Mouse (Mus musculus) stomach, postnatal 0 days (tissue): ENCODE measurements around the gene Dock8. TPM values are rescaled to one million over a fixed set of nuclear protein-coding genes. Genes with fewer than 3 reads are reported as not detected.

Experiments
- ATAC-seq: fragments of 200-750 bp; cut with Nextera tagmentation; 2 replicates; pipeline ENCODE4 v1.8.0; 2017; ENCODE audit not compliant: low FRiP score, low TSS enrichment
- DNase-seq: peaks from one replicate; pipeline ENCODE4 v3.0.0-alpha.2; 2016; ENCODE audit warnings: low spot score
- H3K27ac ChIP-seq: fragments of 300-500 bp; sonication (generic); replicated peaks from 2 replicates; pipeline ENCODE4 v1.5.1; 2014; ENCODE audit warnings: mild to moderate bottlenecking, control low read depth
- H3K27me3 ChIP-seq: fragments of 300-500 bp; sonication (generic); 2 replicates; pipeline ENCODE4 v1.6.1; 2014; ENCODE audit warnings: low read length; ENCODE audit not compliant: control insufficient read depth, insufficient read depth
- H3K36me3 ChIP-seq: fragments of 300-500 bp; sonication (generic); 2 replicates; pipeline ENCODE4 v1.6.1; 2014; ENCODE audit warnings: low read length, mixed read lengths; ENCODE audit not compliant: control insufficient read depth, insufficient read depth
- H3K4me1 ChIP-seq: fragments of 300-500 bp; sonication (generic); replicated peaks from 2 replicates; pipeline ENCODE4 v1.6.1; 2014; ENCODE audit warnings: antibody characterized with exemption; ENCODE audit not compliant: control insufficient read depth, insufficient read depth
- H3K4me2 ChIP-seq: fragments of 300-500 bp; sonication (generic); replicated peaks from 2 replicates; pipeline ENCODE4 v1.6.1; 2014; ENCODE audit warnings: low read depth, mild to moderate bottlenecking, control low read depth, moderate library complexity
- H3K4me3 ChIP-seq: fragments of 300-500 bp; sonication (generic); 2 replicates; pipeline ENCODE4 v1.5.1; 2014; ENCODE audit warnings: low read depth, low read length, control low read depth
- H3K9ac ChIP-seq: fragments of 300-500 bp; sonication (generic); 2 replicates; pipeline ENCODE4 v1.6.1; 2014; ENCODE audit warnings: mild to moderate bottlenecking, low read length, control low read depth, mixed read lengths
- H3K9me3 ChIP-seq: fragments of 300-500 bp; sonication (generic); 2 replicates; pipeline ENCODE4 v1.6.1; 2016; ENCODE audit warnings: low read length; ENCODE audit not compliant: control insufficient read depth
- CTCF ChIP-seq: IDR thresholded peaks from 2 replicates; pipeline ENCODE4 v1.5.1; 2016; ENCODE audit warnings: antibody characterized with exemption, low read depth, mild to moderate bottlenecking, moderate library complexity
- EP300 ChIP-seq: optimal IDR thresholded peaks from 2 replicates; pipeline ENCODE3; 2016; ENCODE audit warnings: antibody characterized with exemption
- WGBS: fragments of 180-500 bp; shearing (Covaris S2); extraction: QIAGEN DNeasy Blood & Tissue Kit; methylation state at CpG from one replicate; pipeline ENCODE4 v1.1.7; 2014; 5-methylcytosine and 5-hydroxymethylcytosine counted together
- polyA plus RNA-seq: library from polyadenylated mRNA; unstranded; fragments of >200 nt; fragmentation: Nextera tagmentation; extraction: Ambion mirVana; gene quantifications from 2 replicates; pipeline ENCODE4 v1.2.1, GENCODE M21; 2015

Gene Dock8
- polyA plus RNA-seq, 1 experiment from 2014 or later = 3.4 TPM

- no peaks in the 10 kb centered on the region for H3K9me3 ChIP-seq
- no peaks in the 10 kb centered on the region for H3K4me1 ChIP-seq
- DNase-seq = no peak
- WGBS = 61% methylated on average over 9 of the region's 9 CpGs
- no peak for ATAC-seq
- no peak overlapping the region for H3K9ac ChIP-seq
- H3K36me3 ChIP-seq = no peaks in the 10 kb centered on the region
- no peak overlapping the region for H3K27ac ChIP-seq
- TF ChIP-seq EP300 (no peak), CTCF (no peak)
- H3K4me3 ChIP-seq = no peak overlapping the region
- H3K4me2 ChIP-seq = no peak overlapping the region
- H3K27me3 ChIP-seq = no peaks in the 10 kb centered on the region
These were observed 167.1 kb downstream of the Dock8 start for GRCm38 (mm10) chr19:25166412-25166811.

GRCm38 (mm10) chr19:25171395-25171794 lies 172.1 kb downstream of the Dock8 start:
- Histone ChIP-seq H3K27ac (no peak overlapping the region), H3K27me3 (no peaks in the 10 kb centered on the region), H3K4me3 (no peak overlapping the region), H3K4me1 (no peaks in the 10 kb centered on the region), H3K9me3 (no peaks in the 10 kb centered on the region), H3K9ac (no peak overlapping the region), H3K4me2 (no peak overlapping the region), H3K36me3 (no peaks in the 10 kb centered on the region)
- 51% methylated on average over 10 of the region's 10 CpGs for WGBS
- ATAC-seq (no peak), DNase-seq (no peak)
- TF ChIP-seq EP300 (no peak), CTCF (no peak)

GRCm38 (mm10) chr19:25176746-25177145 lies 177.4 kb downstream of the Dock8 start:
- Histone ChIP-seq H3K27ac (no peak overlapping the region), H3K36me3 (no peaks in the 10 kb centered on the region), H3K4me2 (no peak overlapping the region), H3K9ac (no peak overlapping the region), H3K27me3 (no peaks in the 10 kb centered on the region), H3K9me3 (no peaks in the 10 kb centered on the region), H3K4me1 (no peaks in the 10 kb centered on the region), H3K4me3 (no peak overlapping the region)
- no peak for TF ChIP-seq CTCF
- TF ChIP-seq EP300 = no peak
- ATAC-seq = no peak
- WGBS = 92% methylated on average over 11 of the region's 11 CpGs
- DNase-seq = no peak

- 71% methylated on average over 6 of the region's 6 CpGs for WGBS
- 0 out of 2 replicates have a peak, but pooled peaks cover 2% of the 10 kb centered on the region for H3K4me1 ChIP-seq
- ATAC-seq (no peak), DNase-seq (no peak)
- H3K4me3 ChIP-seq = no peak overlapping the region
- H3K9ac ChIP-seq = no peak overlapping the region
- H3K27me3 ChIP-seq = no peaks in the 10 kb centered on the region
- no peak overlapping the region for H3K4me2 ChIP-seq
- no peak overlapping the region for H3K27ac ChIP-seq
- TF ChIP-seq CTCF (no peak), EP300 (no peak)
- H3K36me3 ChIP-seq = no peaks in the 10 kb centered on the region
- no peaks in the 10 kb centered on the region for H3K9me3 ChIP-seq
These were observed 180.7 kb downstream of the Dock8 start for GRCm38 (mm10) chr19:25180024-25180423.

GRCm38 (mm10) chr19:25180547-25180946 lies 181.2 kb downstream of the Dock8 start:
- no peaks in the 10 kb centered on the region for H3K36me3 ChIP-seq
- ATAC-seq (no peak), DNase-seq (no peak)
- H3K4me1 ChIP-seq = 0 out of 2 replicates have a peak, but pooled peaks cover 2% of the 10 kb centered on the region
- H3K27me3 ChIP-seq = no peaks in the 10 kb centered on the region
- no peaks in the 10 kb centered on the region for H3K9me3 ChIP-seq
- 85% methylated on average over 6 of the region's 6 CpGs for WGBS
- H3K9ac ChIP-seq = no peak overlapping the region
- H3K4me2 ChIP-seq = no peak overlapping the region
- no peak overlapping the region for H3K4me3 ChIP-seq
- H3K27ac ChIP-seq = no peak overlapping the region
- TF ChIP-seq CTCF (no peak), EP300 (no peak)

- 47% methylated on average over 7 of the region's 7 CpGs for WGBS
- H3K27ac ChIP-seq = peak overlapping the region; percentile 58; the same call in 1 of the 2 replicates
These were observed 184.7 kb downstream of the Dock8 start for GRCm38 (mm10) chr19:25184076-25184475.

More at GRCm38 (mm10) chr19:25184076-25184475, 184.7 kb downstream of the Dock8 start:
- TF ChIP-seq CTCF (no peak), EP300 (no peak)
- Histone ChIP-seq H3K27me3 (no peaks in the 10 kb centered on the region), H3K4me2 (no peak overlapping the region), H3K4me3 (no peak overlapping the region), H3K4me1 (0 out of 2 replicates have a peak, but pooled peaks cover 2% of the 10 kb centered on the region), H3K9me3 (no peaks in the 10 kb centered on the region), H3K36me3 (no peaks in the 10 kb centered on the region), H3K9ac (no peak overlapping the region)
- no peak for DNase-seq
- no peak for ATAC-seq
